Mouse (Mus musculus) G1E (cell line): ENCODE measurements around the gene Mrps35.

Experiments
- CTCF ChIP-seq: IDR thresholded peaks from 2 replicates; pipeline ENCODE4 v1.5.1; 2012; ENCODE audit warnings: low read depth, low read length, inconsistent platforms, mixed read lengths
- GATA1 ChIP-seq: IDR thresholded peaks from 2 replicates; pipeline ENCODE4 v1.6.1; 2012; ENCODE audit warnings: borderline replicate concordance, low read length, inconsistent platforms, mixed read lengths
- GATA2 ChIP-seq: IDR thresholded peaks from 2 replicates; pipeline ENCODE4 v1.6.1; 2012; ENCODE audit warnings: low read depth, low read length, inconsistent platforms, borderline replicate concordance
- POLR2AphosphoS5 ChIP-seq: IDR thresholded peaks from 2 replicates; pipeline ENCODE4 v1.6.1; 2012; ENCODE audit warnings: low read depth, low read length, inconsistent platforms; ENCODE audit not compliant: insufficient replicate concordance
- TAL1 ChIP-seq: conservative IDR thresholded peaks from 2 replicates; pipeline ENCODE4 v1.6.1; 2012; ENCODE audit warnings: low read depth, low read length, inconsistent platforms, mixed read lengths

DNA sequence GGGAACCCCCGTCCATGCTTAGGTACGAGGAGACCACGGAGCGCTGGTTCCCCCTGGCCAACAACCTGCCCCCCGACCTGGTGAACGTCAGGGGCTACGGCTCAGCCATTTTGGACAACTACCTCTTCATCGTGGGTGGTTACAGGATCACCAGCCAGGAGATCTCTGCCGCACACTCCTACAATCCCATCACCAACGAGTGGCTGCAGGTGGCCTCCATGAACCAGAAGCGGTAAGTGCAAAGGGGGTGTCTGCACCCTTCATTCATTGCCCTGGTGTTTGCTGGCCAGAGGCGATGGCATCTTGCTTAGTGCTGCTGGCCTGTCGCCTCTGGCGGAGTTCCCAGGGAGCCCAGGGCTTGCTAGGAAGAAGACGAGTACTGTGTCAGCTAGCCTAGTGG is 49.6 kb downstream of the Mrps35 start:
- TF ChIP-seq CTCF (no peak), POLR2AphosphoS5 (no peak), TAL1 (no peak), GATA1 (no peak), GATA2 (no peak)
